Mouse (Mus musculus): ENCODE results near the gene Zfp619.
"Not testable (repeated sequence)": the region's sequence is repeated elsewhere in the genome, so short reads cannot be mapped to it uniquely, and the experiment has no call there.

Zfp619 gene

GRCm38 (mm10) chr7:39517616-39518177 lies at the start of gene Zfp619:
TSS of gene Zfp619 (plus strand) at chr7:39517766.
- DNase-seq = peak; percentile 96

- DNase-seq = no peak
These were observed 38.6 kb upstream of the Zfp619 start for GRCm38 (mm10) chr7:39479013-39479412.

- DNase-seq = no peak
These were observed 33.2 kb upstream of the Zfp619 start for GRCm38 (mm10) chr7:39484384-39484783.

GRCm38 (mm10) chr7:39487159-39487853 lies 30.3 kb upstream of the Zfp619 start:
- DNase-seq = no peak

GRCm38 (mm10) chr7:39487854-39488205 lies 29.7 kb upstream of the Zfp619 start:
- DNase-seq = no peak

DNA sequence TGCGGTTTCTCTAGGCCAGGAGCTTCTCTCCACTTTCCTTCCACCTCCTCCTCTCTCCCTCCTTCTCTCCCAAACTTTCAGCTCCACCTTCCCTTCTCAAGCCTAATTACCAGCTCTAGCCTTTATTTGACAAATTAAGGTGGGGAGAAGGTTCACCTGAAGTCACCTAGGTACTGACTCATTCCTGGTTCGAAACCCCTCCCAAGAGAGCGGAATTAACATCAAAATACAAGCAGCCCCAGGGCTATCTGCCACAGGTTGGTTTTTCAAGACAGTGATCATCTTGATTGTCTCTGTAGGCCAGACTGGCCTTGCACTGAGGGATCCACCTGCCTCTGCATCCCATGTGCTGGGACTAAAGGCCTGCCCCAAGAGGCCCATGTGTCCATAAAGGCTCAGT lies 22.9 kb upstream of the Zfp619 start:
- no peak for DNase-seq

GRCm38 (mm10) chr7:39504100-39504499 lies 13.5 kb upstream of the Zfp619 start:
- DNase-seq = no peak

GRCm38 (mm10) chr7:39518362-39518761 lies 796 bp downstream of the Zfp619 start:
- DNase-seq = peak; percentile 13

DNA sequence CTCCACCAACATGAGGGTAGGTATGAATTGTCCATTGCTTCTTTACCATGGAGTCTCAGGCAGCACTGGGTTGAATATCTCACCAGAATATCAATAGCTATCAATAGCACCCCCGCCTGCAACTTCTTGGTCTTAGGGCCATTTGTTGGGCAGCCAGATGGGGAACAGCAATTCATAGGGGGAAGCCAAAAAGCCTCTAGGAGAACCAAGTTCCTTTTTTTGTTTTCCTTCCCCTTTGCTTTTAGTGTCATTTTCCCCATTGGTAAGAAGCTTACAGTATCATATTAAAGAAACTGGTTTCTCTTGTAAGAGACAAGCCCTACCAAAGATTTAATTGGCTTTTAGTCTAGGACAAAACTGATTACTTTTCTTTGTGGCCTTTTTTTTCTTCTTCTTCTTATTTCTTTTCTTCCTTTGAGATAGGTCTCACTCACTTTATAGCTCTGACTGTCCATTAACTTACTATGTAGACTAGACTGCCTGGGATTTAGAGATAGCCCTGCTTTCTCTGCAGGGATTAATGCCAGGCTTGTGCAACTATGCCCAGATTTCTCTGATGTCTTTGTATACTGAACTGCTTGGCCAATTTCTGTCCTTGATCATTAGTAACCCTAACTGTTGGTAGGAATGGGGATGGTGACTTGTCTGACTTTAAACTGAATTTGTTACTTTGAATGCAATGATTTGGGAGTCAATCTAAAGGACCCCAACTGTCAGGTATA lies 6.3 kb downstream of the Zfp619 start:
- no peak for DNase-seq

GRCm38 (mm10) chr7:39543151-39543550 lies 25.6 kb downstream of the Zfp619 start:
- peak; percentile 51 for DNase-seq

- DNase-seq = peak; percentile 89
These were observed 26.9 kb downstream of the Zfp619 start for GRCm38 (mm10) chr7:39544242-39545111.

DNA sequence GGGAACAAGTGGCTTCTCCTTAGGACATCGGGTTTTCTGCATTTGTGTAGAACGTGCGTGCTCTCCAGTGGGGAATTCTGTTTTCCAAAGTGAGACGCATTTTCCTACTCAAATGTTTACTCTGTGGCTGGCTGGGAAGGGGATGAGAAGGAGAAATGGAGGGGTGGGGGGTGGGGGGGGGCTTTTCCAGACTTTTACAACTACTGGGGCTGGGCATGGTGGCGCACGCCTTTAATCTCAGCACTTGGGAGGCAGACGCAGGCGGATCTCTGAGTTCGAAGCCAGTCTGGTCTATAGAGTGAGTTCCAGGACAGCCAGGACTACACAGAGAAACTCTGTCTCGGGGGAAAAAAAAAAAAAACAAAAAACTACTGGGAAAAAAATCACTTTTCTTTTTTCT lies 27.6 kb downstream of the Zfp619 start:
- peak; percentile 18 for DNase-seq

DNA sequence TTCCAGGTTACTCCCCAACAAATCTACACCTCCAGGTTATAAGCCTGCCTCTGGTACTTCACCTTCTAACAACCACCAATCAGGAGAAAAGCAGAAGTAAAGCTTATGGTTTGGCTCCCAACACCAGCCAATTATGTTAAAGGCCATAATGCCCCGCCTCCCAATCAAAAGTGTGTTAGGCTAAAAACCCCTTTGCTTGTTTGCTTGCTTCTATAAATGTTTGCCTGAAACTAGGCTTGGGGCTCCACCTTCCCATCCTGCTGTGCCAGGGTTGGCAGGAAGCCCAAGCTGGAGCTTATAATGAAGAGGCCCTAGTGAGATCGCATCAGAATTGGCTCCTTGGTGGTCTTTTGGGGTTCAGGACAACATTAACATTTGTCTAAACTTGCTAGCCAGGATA lies 31.8 kb downstream of the Zfp619 start:
- peak; percentile 63 for DNase-seq

- peak; percentile 97 for DNase-seq
These were observed 34.7 kb downstream of the Zfp619 start for GRCm38 (mm10) chr7:39551976-39552891.

DNA sequence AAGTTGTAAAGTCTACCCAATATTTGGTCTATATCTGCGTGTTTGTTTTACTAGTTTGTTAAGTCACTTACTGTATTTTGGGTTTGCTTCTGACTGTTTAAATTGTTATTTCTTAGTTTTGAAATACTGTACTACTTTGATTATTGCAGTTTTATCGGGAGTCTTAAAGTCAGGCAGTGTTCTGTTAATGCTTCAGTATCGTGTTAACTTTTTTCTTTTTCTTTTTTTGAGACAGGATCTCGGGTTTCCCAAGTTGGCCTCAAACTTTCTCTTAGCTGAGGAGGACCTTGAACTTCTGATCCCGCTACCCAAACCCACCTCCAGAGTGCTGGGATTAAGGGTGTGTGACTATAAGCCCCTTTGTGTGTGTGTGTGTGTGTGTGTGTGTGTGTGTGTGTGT lies 35.4 kb downstream of the Zfp619 start:
- DNase-seq = no peak

GRCm38 (mm10) chr7:39553871-39554270 lies 36.3 kb downstream of the Zfp619 start:
- no peak for DNase-seq

DNA sequence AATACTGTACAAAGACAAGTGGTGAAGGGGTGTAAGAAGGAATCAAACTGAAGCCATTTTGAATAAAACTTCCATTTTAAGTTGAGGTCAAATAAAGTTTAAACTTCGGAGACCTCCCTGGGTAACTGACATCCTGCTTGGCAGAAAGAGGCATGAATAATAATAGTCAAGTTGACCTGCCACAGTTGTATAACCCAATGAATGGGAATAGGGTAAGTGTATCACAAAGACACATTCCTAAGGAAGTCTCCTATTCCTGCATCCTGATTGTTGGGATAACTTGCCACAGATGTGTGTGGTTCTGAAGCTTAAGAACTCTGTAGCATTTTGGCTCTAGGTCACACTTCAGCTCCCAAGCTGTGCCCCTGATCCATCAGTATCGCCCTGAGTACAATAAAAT lies 62.5 kb downstream of the Zfp619 start:
- no peak for DNase-seq

- no peak for DNase-seq
These were observed 63.0 kb downstream of the Zfp619 start for GRCm38 (mm10) chr7:39580601-39581000.

GRCm38 (mm10) chr7:39586834-39587233 lies 69.3 kb downstream of the Zfp619 start:
- DNase-seq = not testable (repeated sequence)

- DNase-seq = no peak
These were observed 70.5 kb downstream of the Zfp619 start for GRCm38 (mm10) chr7:39588037-39588436.

GRCm38 (mm10) chr7:39588471-39589041 lies 71.0 kb downstream of the Zfp619 start:
- DNase-seq = peak; percentile 32

- DNase-seq = not testable (repeated sequence)
These were observed 71.5 kb downstream of the Zfp619 start for GRCm38 (mm10) chr7:39589044-39589443.
